Mouse (Mus musculus): ENCODE data around the gene Asf1b. TPM values are rescaled to one million over a fixed set of nuclear protein-coding genes. Genes with fewer than 3 reads are reported as not detected.
A peak's percentile ranks its signal among the peaks of the same experiment; 100 is the strongest.

Gene Asf1b
- polyA plus RNA-seq, 1 experiment from 2014 or later, result 12.7 TPM

GRCm38 (mm10) chr8:83971121-83971520 is 15.8 kb downstream of the Asf1b start:
- ATAC-seq (ENCODE audit: low read depth), result no peak
- no peak overlapping the region for H3K4me3 ChIP-seq
- no peak overlapping the region for H3K9ac ChIP-seq
- 88% methylated on average over 4 of the region's 4 CpGs for WGBS
- H3K9me3 ChIP-seq, result no peaks in the 10 kb centered on the region
- H3K4me1 ChIP-seq (replicated peaks), result peaks cover 26% of the 10 kb centered on the region
- H3K27ac ChIP-seq (replicated peaks), result no peak overlapping the region
- H3K36me3 ChIP-seq, result peaks cover 7% of the 10 kb centered on the region; the same call in 1 of the 2 replicates
- no peak overlapping the region for H3K4me2 ChIP-seq
- no peaks in the 10 kb centered on the region for H3K27me3 ChIP-seq

- Histone ChIP-seq H3K27me3 (no peaks in the 10 kb centered on the region), H3K4me2 (peak overlapping the region; percentile 81), H3K4me3 (peak overlapping the region; percentile 95), H3K9me3 (no peaks in the 10 kb centered on the region), H3K27ac (replicated peaks) (peak overlapping the region; percentile 87), H3K9ac (peak overlapping the region; percentile 93), H3K4me1 (replicated peaks) (peaks cover 31% of the 10 kb centered on the region), H3K36me3 (peaks cover 7% of the 10 kb centered on the region; the same call in 1 of the 2 replicates)
- ATAC-seq (ENCODE audit: low read depth), result no peak
- 70% methylated on average over 6 of the region's 6 CpGs for WGBS
These were observed 16.4 kb downstream of the Asf1b start for GRCm38 (mm10) chr8:83971661-83972060.

GRCm38 (mm10) chr8:83972150-83973120 is 17.1 kb downstream of the Asf1b start, which contains the start of gene Prkaca:
Gene Prkaca (plus strand): TSS chr8:83972993.
- H3K9me3 ChIP-seq, result no peaks in the 10 kb centered on the region
- WGBS, result under 1% methylated on average over 86 of the region's 94 CpGs
- peak within 1 kb of the TSS; percentile 95 for H3K4me3 ChIP-seq
- peak within 1 kb of the TSS; percentile 87 for H3K27ac ChIP-seq (replicated peaks)
- H3K4me1 ChIP-seq (replicated peaks), result peaks cover 38% of the 10 kb centered on the region
- no peaks in the 10 kb centered on the region for H3K27me3 ChIP-seq
- peak within 1 kb of the TSS; percentile 94 for H3K9ac ChIP-seq
- ATAC-seq (ENCODE audit: low read depth), result peak; percentile 100
- peak within 1 kb of the TSS; percentile 97 for H3K4me2 ChIP-seq
- H3K36me3 ChIP-seq, result peaks cover 7% of the 10 kb centered on the region; the same call in 1 of the 2 replicates

- WGBS, result 3% methylated on average over 37 of the region's 37 CpGs
- H3K36me3 ChIP-seq, result peaks cover 7% of the 10 kb centered on the region; the same call in 1 of the 2 replicates
- peak; percentile 47 for ATAC-seq (ENCODE audit: low read depth)
- H3K4me3 ChIP-seq, result peak overlapping the region; percentile 95
- H3K9ac ChIP-seq, result peak overlapping the region; percentile 94
- H3K27ac ChIP-seq (replicated peaks), result peak overlapping the region; percentile 84
- H3K27me3 ChIP-seq, result no peaks in the 10 kb centered on the region
- H3K9me3 ChIP-seq, result no peaks in the 10 kb centered on the region
- peaks cover 48% of the 10 kb centered on the region for H3K4me1 ChIP-seq (replicated peaks)
- peak overlapping the region; percentile 97 for H3K4me2 ChIP-seq
These were observed 18.1 kb downstream of the Asf1b start for GRCm38 (mm10) chr8:83973161-83974031.

GRCm38 (mm10) chr8:83974521-83974920 is 19.2 kb downstream of the Asf1b start:
- peak overlapping the region; percentile 97 for H3K4me2 ChIP-seq
- H3K4me3 ChIP-seq, result peak overlapping the region; percentile 95
- no peak overlapping the region for H3K27ac ChIP-seq (replicated peaks)
- peaks cover 58% of the 10 kb centered on the region for H3K4me1 ChIP-seq (replicated peaks)
- no peaks in the 10 kb centered on the region for H3K27me3 ChIP-seq
- WGBS, result 84% methylated on average over 4 of the region's 4 CpGs
- H3K36me3 ChIP-seq, result 0 out of 2 replicates have a peak, but pooled peaks cover 1% of the 10 kb centered on the region
- ATAC-seq (ENCODE audit: low read depth), result no peak
- H3K9ac ChIP-seq, result peak overlapping the region; percentile 94; the same call in 1 of the 2 replicates
- H3K9me3 ChIP-seq, result no peaks in the 10 kb centered on the region

GRCm38 (mm10) chr8:83976101-83976630 is 20.9 kb downstream of the Asf1b start:
- Histone ChIP-seq H3K36me3 (peaks cover 16% of the 10 kb centered on the region), H3K27ac (replicated peaks) (no peak overlapping the region), H3K9ac (no peak overlapping the region), H3K4me3 (no peak overlapping the region), H3K4me2 (no peak overlapping the region), H3K9me3 (no peaks in the 10 kb centered on the region), H3K27me3 (no peaks in the 10 kb centered on the region), H3K4me1 (replicated peaks) (peaks cover 68% of the 10 kb centered on the region)
- no peak for ATAC-seq (ENCODE audit: low read depth)
- WGBS, result 90% methylated on average over 4 of the region's 4 CpGs

GRCm38 (mm10) chr8:83976779-83977350 is 21.6 kb downstream of the Asf1b start:
- H3K27me3 ChIP-seq, result no peaks in the 10 kb centered on the region
- H3K4me2 ChIP-seq, result no peak overlapping the region
- no peak overlapping the region for H3K4me3 ChIP-seq
- WGBS, result 85% methylated on average over 5 of the region's 5 CpGs
- ATAC-seq (ENCODE audit: low read depth), result no peak
- H3K36me3 ChIP-seq, result peaks cover 23% of the 10 kb centered on the region
- H3K9me3 ChIP-seq, result no peaks in the 10 kb centered on the region
- peaks cover 62% of the 10 kb centered on the region for H3K4me1 ChIP-seq (replicated peaks)
- no peak overlapping the region for H3K27ac ChIP-seq (replicated peaks)
- H3K9ac ChIP-seq, result 0 out of 2 replicates have a peak overlapping the region, but pooled peaks have one; percentile 12

- H3K9ac ChIP-seq, result 0 out of 2 replicates have a peak overlapping the region, but pooled peaks have one; percentile 12
- no peaks in the 10 kb centered on the region for H3K9me3 ChIP-seq
- H3K27me3 ChIP-seq, result no peaks in the 10 kb centered on the region
- 0 out of 2 replicates have a peak overlapping the region, but pooled peaks have one; percentile 23 for H3K27ac ChIP-seq (replicated peaks)
- H3K4me1 ChIP-seq (replicated peaks), result peaks cover 59% of the 10 kb centered on the region
- peaks cover 31% of the 10 kb centered on the region for H3K36me3 ChIP-seq
- no peak for ATAC-seq (ENCODE audit: low read depth)
- H3K4me2 ChIP-seq, result no peak overlapping the region
- 71% methylated on average over 6 of the region's 6 CpGs for WGBS
- H3K4me3 ChIP-seq, result no peak overlapping the region
These were observed 22.3 kb downstream of the Asf1b start for GRCm38 (mm10) chr8:83977646-83978045.

GRCm38 (mm10) chr8:83978200-83978599 is 22.9 kb downstream of the Asf1b start:
- no peaks in the 10 kb centered on the region for H3K9me3 ChIP-seq
- no peak overlapping the region for H3K4me3 ChIP-seq
- 0 out of 2 replicates have a peak overlapping the region, but pooled peaks have one; percentile 34 for H3K9ac ChIP-seq
- ATAC-seq (ENCODE audit: low read depth), result no peak
- 75% methylated on average over 9 of the region's 9 CpGs for WGBS
- peaks cover 36% of the 10 kb centered on the region for H3K36me3 ChIP-seq
- no peak overlapping the region for H3K4me2 ChIP-seq
- H3K27me3 ChIP-seq, result no peaks in the 10 kb centered on the region
- H3K27ac ChIP-seq (replicated peaks), result no peak overlapping the region
- peaks cover 59% of the 10 kb centered on the region for H3K4me1 ChIP-seq (replicated peaks)

- WGBS, result 86% methylated on average over 1 of the region's 1 CpGs
- Histone ChIP-seq H3K27ac (replicated peaks) (no peak overlapping the region), H3K4me1 (replicated peaks) (peaks cover 42% of the 10 kb centered on the region), H3K27me3 (no peaks in the 10 kb centered on the region), H3K9ac (no peak overlapping the region), H3K9me3 (no peaks in the 10 kb centered on the region), H3K4me2 (no peak overlapping the region), H3K4me3 (no peak overlapping the region), H3K36me3 (peaks cover 54% of the 10 kb centered on the region)
- peak; percentile 54; the same call in 1 of the 2 replicates for ATAC-seq (ENCODE audit: low read depth)
These were observed 24.9 kb downstream of the Asf1b start for GRCm38 (mm10) chr8:83980250-83980649.

- peaks cover 42% of the 10 kb centered on the region for H3K4me1 ChIP-seq (replicated peaks)
- peaks cover 60% of the 10 kb centered on the region for H3K36me3 ChIP-seq
- H3K9me3 ChIP-seq, result no peaks in the 10 kb centered on the region
- H3K27ac ChIP-seq (replicated peaks), result no peak overlapping the region
- 80% methylated on average over 8 of the region's 8 CpGs for WGBS
- no peak overlapping the region for H3K4me3 ChIP-seq
- ATAC-seq (ENCODE audit: low read depth), result no peak
- H3K4me2 ChIP-seq, result no peak overlapping the region
- no peaks in the 10 kb centered on the region for H3K27me3 ChIP-seq
- H3K9ac ChIP-seq, result no peak overlapping the region
These were observed 25.5 kb downstream of the Asf1b start for GRCm38 (mm10) chr8:83980845-83981244.

Measured in neural tube, embryonic 13.5 days (tissue).